Mouse (Mus musculus) lung, postnatal 4 days (tissue): ENCODE measurements around the gene Elmo3.
"Not testable (repeated sequence)": the region's sequence is repeated elsewhere in the genome, so short reads cannot be mapped to it uniquely, and the experiment has no call there.

Experiments used
- DNase-seq, 2 experiments: peaks; one replicate each; pipeline ENCODE4 v3.0.0; 2021

Elmo3 gene

GRCm38 (mm10) chr8:105276292-105277120, 28.9 kb upstream of the Elmo3 start:
- peak; percentile 72 to 73 for DNase-seq

DNA sequence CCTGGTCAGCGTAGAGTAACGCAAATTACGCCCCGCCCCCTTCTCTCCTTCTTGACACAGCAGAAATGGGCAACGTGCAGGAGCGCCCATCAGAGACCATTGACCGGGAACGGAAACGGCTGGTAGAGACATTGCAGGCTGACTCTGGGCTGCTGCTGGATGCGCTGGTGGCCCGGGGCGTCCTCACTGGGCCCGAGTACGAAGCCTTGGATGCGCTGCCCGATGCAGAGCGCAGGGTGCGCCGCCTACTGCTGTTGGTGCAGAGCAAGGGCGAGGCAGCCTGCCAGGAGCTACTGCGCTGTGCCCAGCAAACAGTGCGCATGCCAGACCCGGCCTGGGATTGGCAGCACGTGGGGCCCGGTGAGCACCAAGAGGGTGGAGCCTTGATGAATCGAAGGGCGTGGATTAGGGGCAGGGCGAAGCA, 26.5 kb upstream of the Elmo3 start:
- DNase-seq = peak; percentile 79 to 88

- no peak for DNase-seq
These were observed 24.8 kb upstream of the Elmo3 start for GRCm38 (mm10) chr8:105280567-105280966.

DNA sequence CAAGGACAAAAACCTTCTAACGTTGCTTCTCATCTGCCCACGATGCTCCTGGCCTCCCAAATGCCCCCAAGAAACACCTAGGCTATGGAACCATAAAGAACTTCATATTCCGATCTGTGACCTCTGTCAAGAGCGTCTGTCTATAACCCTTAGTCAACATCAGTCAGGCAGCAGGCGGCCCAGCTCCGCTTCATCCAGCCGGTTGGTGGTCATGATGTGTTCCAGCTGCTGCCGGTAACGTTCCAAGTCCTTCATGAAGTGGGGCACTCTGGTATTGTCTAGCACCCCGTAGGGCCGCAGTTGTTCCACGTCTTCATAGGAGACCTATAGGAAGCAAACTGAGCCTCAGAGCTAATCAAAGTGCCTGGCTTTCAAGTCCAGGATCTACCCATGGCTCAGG, 23.6 kb upstream of the Elmo3 start:
- DNase-seq = peak; percentile 55 to 86

- DNase-seq = no peak
These were observed 23.2 kb upstream of the Elmo3 start for GRCm38 (mm10) chr8:105282239-105282638.

DNA sequence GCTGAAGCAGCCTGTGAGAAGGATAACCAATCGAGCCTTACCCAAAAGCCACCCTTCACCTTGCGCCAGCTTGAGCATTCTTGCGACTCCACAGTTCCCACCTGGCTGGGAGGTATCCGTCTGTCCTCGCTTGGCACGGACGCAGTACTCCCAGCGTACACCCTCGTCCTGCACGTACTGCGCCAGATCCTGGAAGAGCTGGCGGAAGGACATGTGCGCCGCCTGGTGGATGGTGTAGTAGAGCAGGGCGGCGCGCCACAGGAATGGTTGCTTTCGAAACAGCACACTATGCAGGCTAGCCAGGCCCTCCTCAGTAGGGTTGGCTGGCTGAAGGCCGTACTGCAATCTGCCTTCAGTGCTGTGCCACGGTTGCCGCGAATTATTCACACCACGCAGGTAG, 22.3 kb upstream of the Elmo3 start:
- peak; percentile 77 to 80 for DNase-seq

DNA sequence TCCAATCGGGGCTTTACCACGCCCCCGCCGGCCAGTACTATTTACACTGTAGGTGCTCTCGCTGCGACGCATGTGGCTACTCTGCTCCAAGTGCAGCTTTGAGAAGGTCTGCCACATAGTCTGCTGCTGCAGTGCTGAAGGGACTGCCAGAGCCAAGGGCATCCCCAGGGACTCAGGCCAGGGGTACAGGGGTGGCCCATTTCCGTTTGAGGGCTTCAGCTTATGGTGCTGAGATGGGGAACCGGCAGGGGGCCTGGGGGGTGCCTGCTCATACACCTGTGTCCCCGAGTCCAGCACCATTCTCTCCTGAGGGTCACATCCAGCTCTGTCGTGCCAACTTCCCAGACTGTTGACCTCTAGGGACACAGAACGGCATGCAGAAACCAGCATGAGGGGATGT, 19.9 kb upstream of the Elmo3 start:
- DNase-seq = peak in 1 of 2 experiments; percentile 18

- DNase-seq = no peak
These were observed 18.5 kb upstream of the Elmo3 start for GRCm38 (mm10) chr8:105286907-105287306.

DNA sequence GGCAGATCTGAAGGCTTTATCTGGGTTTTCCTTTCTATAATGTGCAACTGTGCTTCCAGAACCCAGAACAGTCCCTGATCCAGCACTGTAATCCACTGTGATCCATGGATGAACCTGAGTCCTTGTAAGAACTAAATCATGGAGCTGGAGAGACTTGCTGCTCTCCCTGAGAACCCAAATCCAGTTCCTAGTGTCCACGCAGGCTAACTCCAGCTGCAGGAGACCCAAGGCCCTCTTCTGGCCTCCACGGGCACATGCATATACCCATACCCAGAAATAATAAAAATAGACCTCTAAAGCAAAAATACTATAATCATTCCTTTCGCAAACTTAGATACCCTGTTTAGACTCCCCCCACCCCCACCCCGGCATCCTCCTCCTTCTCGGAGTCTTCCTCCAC, 17.2 kb upstream of the Elmo3 start:
- peak in 1 of 2 experiments; percentile 21 for DNase-seq

DNA sequence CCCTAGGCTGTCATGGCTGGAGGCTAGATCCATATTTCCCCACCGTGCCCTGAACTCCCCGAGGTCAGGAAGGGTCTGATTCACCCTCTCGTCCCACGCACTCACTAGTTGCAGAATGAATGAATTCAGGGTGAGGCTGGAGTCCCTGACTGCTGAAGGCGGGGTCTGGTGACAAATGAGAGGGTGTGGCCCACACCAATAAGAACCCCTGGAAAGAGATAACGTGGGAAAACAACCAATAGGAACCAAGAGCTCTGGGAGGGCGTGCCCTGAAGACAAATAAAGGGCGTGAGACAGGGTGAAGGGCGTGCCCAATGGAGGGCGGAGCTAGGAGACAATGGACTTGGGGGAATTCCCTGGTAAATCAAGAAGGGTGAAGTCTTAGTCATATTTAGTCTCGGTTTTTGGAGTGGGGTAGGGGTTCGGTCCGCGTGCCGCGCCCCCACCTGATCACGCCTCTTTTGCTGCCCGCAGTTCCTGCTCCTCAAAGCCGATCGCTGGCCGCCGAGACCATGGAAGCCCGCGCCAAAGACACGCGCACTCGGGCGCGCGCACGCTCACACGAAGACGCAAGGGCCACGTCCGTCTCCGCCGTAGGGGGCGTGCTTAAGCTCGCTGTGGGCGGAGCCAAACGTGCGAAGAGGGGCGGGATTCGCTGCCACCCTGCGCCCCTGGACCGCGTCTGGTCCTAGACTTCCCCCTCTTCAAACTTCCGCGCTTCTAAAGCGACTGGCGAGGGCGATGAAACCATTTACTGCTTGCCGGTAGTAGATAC, 16.3 kb upstream of the Elmo3 start:
- peak; percentile 96 for DNase-seq

- DNase-seq = peak; percentile 70 to 74
These were observed 15.5 kb upstream of the Elmo3 start, which contains the start of gene 4931428F04Rik for GRCm38 (mm10) chr8:105289805-105290460. 4931428F04Rik (minus strand) TSS chr8:105289864.

DNA sequence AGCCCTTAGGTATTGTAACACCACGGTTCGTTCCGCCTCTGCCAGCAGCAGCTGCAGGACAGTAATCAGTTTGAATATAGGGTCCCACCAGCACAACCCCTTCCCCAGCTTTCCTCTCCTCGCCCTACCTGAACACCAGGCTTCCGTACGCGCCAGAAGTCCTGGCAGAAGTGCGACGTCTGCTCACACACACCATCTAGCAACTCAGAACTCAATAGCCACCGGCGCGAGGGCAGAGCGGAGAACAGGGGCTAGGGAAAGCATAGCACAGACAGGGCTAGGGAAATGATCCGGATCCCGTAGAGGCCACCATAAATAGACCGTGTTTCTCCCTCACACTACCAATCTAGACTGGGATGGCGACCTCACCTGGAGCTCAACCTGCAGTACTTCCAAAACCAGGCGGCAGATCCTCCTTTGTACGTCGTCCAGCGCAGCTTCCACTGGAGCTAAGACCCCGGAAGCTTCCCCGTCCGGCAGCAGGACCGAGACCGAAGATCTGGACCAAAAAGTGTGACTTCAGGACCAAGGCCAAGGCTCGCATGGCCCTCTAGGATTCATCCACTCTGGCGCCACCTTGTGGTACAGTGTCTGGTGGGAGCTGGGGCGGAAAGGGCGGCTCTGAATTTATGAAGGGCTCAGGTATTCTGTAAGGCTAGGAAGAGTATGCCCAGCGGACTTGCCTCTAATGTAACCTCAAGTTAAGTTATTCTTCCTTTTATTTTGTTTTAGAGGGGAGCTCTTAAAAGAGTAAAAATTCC, 14.7 kb upstream of the Elmo3 start:
- DNase-seq = peak; percentile 88 to 94

GRCm38 (mm10) chr8:105291364-105291763, 14.0 kb upstream of the Elmo3 start:
- not testable (repeated sequence) for DNase-seq

- DNase-seq = not testable (repeated sequence)
These were observed 13.6 kb upstream of the Elmo3 start for GRCm38 (mm10) chr8:105291802-105292201.

- peak in 1 of 2 experiments; percentile 25 for DNase-seq
These were observed 12.9 kb upstream of the Elmo3 start for GRCm38 (mm10) chr8:105292471-105292870.

DNA sequence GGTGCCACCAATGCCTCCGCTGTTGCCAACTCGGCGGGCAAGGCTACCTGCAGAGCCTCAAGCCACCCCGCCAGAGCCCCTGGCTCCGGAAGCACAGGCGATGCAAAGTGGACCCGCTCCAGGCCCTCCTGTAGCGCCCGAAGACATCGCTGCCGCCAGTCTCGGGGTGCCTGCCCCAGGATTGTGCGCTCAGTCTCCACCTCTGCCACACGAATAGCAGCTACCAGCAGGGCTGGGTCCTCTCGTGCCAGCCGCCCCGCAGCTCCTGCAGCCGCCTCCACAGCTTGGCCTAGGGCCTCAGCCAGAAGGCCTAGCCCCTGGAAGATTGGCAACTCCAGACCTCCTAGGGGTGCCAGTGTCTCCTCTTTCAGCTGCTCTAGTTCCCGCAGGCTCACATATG, 12.0 kb upstream of the Elmo3 start:
- DNase-seq = peak in 1 of 2 experiments; percentile 27

DNA sequence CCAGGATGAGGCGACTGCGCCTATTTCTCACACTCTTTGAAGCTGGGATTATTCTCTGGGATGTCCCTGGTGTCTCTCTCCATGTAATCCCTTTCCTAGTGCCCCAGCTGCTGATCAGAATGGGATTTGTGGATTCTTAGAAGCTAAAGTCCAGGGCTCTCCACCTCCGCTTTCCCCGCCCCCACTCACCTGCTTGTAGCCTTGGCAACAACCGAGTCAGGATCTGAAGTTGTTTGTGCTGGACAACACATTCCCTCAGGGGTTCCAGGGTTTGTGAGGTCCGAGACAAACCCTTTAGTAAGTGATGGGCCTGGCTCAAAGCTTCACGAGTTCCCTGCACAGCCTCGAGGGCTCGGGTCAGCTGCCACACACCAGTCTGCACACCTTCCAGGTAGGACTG, 10.6 kb upstream of the Elmo3 start:
- peak in 1 of 2 experiments; percentile 24 for DNase-seq

DNA sequence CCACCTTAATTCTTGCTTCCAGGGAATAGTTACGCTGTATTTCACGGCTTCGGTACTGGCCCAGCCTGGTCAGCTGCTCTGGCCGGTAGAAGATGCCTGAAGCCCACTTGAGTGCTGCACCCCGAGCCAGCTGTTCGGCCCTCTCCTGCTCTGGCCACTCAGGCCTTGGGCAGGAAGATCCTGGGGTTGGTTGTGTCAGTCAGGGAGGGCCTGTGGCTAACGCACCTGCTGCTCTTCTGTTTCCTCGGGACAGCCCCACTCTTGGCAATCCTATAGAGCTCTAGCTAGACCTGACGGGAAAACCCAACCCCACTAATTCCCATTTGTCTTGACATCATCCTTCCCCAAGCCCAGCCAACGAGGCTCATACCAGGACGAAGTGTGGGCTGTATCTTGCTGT, 10.1 kb upstream of the Elmo3 start:
- no peak for DNase-seq

DNA sequence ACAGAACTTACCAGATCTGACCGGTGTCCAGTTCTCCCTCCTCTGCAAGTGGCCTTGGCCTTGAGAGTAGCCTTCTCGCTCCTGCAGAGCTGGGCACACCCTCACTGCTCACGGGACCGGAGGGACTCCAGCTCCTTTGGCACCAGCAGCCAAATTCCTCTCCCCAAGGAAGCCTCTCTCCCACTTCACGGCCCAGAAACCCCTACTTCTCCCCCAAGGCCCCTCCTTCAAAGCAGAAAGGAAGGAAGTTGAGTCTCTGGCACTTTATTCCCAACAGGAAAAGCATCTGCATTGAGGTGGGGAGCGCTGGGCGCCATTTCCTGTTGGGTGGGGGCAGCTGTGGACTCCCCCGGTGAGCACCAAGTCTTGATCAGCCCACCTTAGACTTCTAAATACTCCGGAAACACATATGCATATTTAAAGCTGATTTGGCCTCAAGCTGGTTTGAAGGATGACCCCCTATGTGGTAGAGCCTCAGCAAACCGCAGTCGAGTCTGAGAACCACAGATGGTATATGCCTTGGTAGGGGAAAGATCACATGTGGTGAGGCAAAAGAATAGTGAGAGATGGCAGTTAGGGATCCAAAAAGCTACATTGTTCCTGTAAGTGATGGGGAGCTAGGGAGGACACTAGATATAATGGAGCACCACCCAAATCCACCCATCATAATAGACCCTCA, 9.4 kb upstream of the Elmo3 start, which contains the start of gene Exoc3l:
Exoc3l (minus strand) TSS at position 207 of the 679 bp plus-strand sequence.
- peak; percentile 46 to 67 for DNase-seq

GRCm38 (mm10) chr8:105297511-105298192, 7.7 kb upstream of the Elmo3 start, which contains the start of gene E2f4:
E2f4 (plus strand) TSS chr8:105297663.
- DNase-seq = peak; percentile 94 to 96
